Mouse (Mus musculus) liver, postnatal 0 days (tissue): Measurements from ENCODE around the gene Trim28. TPM values are rescaled to one million over a fixed set of nuclear protein-coding genes. Genes with fewer than 3 reads are reported as not detected.
A peak's percentile ranks its signal among the peaks of the same experiment; 100 is the strongest.

ENCODE experiments used
- ATAC-seq: fragments of 200-750 bp; cut with Nextera tagmentation; 2 replicates; pipeline ENCODE4 v1.8.0; 2017; ENCODE audit warnings: mild to moderate bottlenecking, moderate library complexity
- DNase-seq: peaks from one replicate; pipeline ENCODE4 v3.0.0-alpha.2; 2016
- H3K27ac ChIP-seq: fragments of 300-500 bp; sonication (generic); 2 replicates; pipeline ENCODE4 v1.5.1; 2014; ENCODE audit warnings: antibody characterized with exemption, moderate library complexity, mild to moderate bottlenecking, low read depth
- H3K27me3 ChIP-seq: fragments of 300-500 bp; sonication (generic); 2 replicates; pipeline ENCODE4 v1.6.1; 2014; ENCODE audit warnings: low read length, control low read depth, mixed read lengths; ENCODE audit not compliant: insufficient read depth
- H3K36me3 ChIP-seq: fragments of 300-500 bp; sonication (generic); replicated peaks from 2 replicates; pipeline ENCODE4 v1.6.1; 2014; ENCODE audit warnings: mild to moderate bottlenecking, control low read depth, low read length, moderate library complexity, mixed read lengths; ENCODE audit not compliant: insufficient read depth
- H3K4me1 ChIP-seq: fragments of 300-500 bp; sonication (generic); 2 replicates; pipeline ENCODE4 v1.6.1; 2014; ENCODE audit warnings: antibody characterized with exemption, mild to moderate bottlenecking, control low read depth; ENCODE audit not compliant: insufficient read depth
- H3K4me2 ChIP-seq: fragments of 300-500 bp; sonication (generic); 2 replicates; pipeline ENCODE4 v1.6.1; 2014; ENCODE audit warnings: low read depth, mild to moderate bottlenecking, low read length, moderate library complexity, mixed read lengths
- H3K4me3 ChIP-seq: fragments of 300-500 bp; sonication (generic); 2 replicates; pipeline ENCODE4 v1.5.1; 2014; ENCODE audit warnings: low read depth, low read length
- H3K9ac ChIP-seq: fragments of 300-500 bp; sonication (generic); replicated peaks from 2 replicates; pipeline ENCODE4 v1.6.1; 2014; ENCODE audit warnings: mild to moderate bottlenecking, moderate library complexity
- H3K9me3 ChIP-seq: fragments of 300-500 bp; sonication (generic); 2 replicates; pipeline ENCODE4 v1.6.1; 2016; ENCODE audit warnings: mild to moderate bottlenecking, control low read depth, low read length, mixed read lengths
- CTCF ChIP-seq: sonication (generic); IDR thresholded peaks from 2 replicates; pipeline ENCODE4 v1.5.1; 2016; ENCODE audit warnings: antibody characterized with exemption, low read depth
- EP300 ChIP-seq: IDR thresholded peaks from 2 replicates; pipeline ENCODE4 v1.6.1; 2016; ENCODE audit warnings: antibody characterized with exemption, low read depth, mild to moderate bottlenecking
- WGBS: fragments of 180-500 bp; shearing (Covaris S2); extraction: QIAGEN DNeasy Blood & Tissue Kit; methylation state at CpG from one replicate; pipeline ENCODE4 v1.1.7; 2014; ENCODE audit not compliant: insufficient replicate concordance; 5-methylcytosine and 5-hydroxymethylcytosine counted together
- polyA plus RNA-seq: library from polyadenylated mRNA; unstranded; fragments of >200 nt; fragmentation: Nextera tagmentation; extraction: Ambion mirVana; gene quantifications from 2 replicates; pipeline ENCODE4 v1.2.1, GENCODE M21; 2015

Trim28 gene
- polyA plus RNA-seq, 1 experiment from 2014 or later, result 56.0 TPM

GRCm38 (mm10) chr7:13023928-13024731 lies 25.2 kb downstream of the Trim28 start:
- Histone ChIP-seq H3K4me2 (peak overlapping the region; percentile 96), H3K9ac (peak overlapping the region; percentile 86), H3K4me3 (peak overlapping the region; percentile 70), H3K27ac (peak overlapping the region; percentile 99), H3K4me1 (peaks cover 27% of the 10 kb centered on the region), H3K9me3 (no peaks in the 10 kb centered on the region), H3K36me3 (peaks cover 30% of the 10 kb centered on the region), H3K27me3 (no peaks in the 10 kb centered on the region)
- DNase-seq (peak; percentile 95), ATAC-seq (peak; percentile 86)
- 2% methylated on average over 58 of the region's 95 CpGs for WGBS
- 0 out of 2 replicates have a peak, but pooled peaks have one; percentile 1 for TF ChIP-seq CTCF
- no peak for TF ChIP-seq EP300

DNA sequence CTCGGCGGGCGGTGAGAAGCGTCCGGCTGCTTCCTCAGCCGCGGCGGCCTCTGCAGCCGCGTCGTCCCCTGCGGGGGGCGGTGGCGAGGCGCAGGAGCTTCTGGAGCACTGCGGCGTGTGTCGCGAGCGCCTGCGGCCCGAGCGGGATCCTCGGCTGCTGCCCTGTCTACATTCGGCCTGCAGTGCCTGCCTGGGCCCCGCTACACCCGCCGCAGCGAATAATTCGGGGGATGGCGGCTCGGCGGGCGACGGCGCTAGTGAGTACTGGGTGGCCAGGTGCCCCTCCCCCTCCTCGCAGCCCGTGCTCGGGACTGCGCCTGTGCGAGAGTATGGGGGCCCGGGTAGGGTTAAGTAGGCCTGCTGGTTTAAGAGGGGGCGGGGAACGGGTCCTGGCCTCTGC lies 25.9 kb downstream of the Trim28 start:
- Histone ChIP-seq H3K9ac (peak overlapping the region; percentile 86), H3K27me3 (no peaks in the 10 kb centered on the region), H3K4me2 (peak overlapping the region; percentile 96), H3K4me1 (peaks cover 27% of the 10 kb centered on the region), H3K27ac (peak overlapping the region; percentile 99), H3K9me3 (no peaks in the 10 kb centered on the region), H3K36me3 (peaks cover 37% of the 10 kb centered on the region), H3K4me3 (peak overlapping the region; percentile 70)
- TF ChIP-seq CTCF (peak; percentile 48), EP300 (no peak)
- DNase-seq, result peak; percentile 83
- under 1% methylated on average over 44 of the region's 44 CpGs for WGBS
- ATAC-seq, result peak; percentile 52

GRCm38 (mm10) chr7:13025511-13026112 lies 26.7 kb downstream of the Trim28 start:
- Histone ChIP-seq H3K9me3 (no peaks in the 10 kb centered on the region), H3K4me3 (peak overlapping the region; percentile 70), H3K36me3 (peaks cover 45% of the 10 kb centered on the region), H3K4me1 (peaks cover 27% of the 10 kb centered on the region), H3K27ac (no peak overlapping the region), H3K27me3 (no peaks in the 10 kb centered on the region), H3K4me2 (peak overlapping the region; percentile 96), H3K9ac (peak overlapping the region; percentile 86)
- WGBS, result 22% methylated on average over 4 of the region's 4 CpGs
- DNase-seq (no peak), ATAC-seq (no peak)
- TF ChIP-seq CTCF (no peak), EP300 (no peak)

DNA sequence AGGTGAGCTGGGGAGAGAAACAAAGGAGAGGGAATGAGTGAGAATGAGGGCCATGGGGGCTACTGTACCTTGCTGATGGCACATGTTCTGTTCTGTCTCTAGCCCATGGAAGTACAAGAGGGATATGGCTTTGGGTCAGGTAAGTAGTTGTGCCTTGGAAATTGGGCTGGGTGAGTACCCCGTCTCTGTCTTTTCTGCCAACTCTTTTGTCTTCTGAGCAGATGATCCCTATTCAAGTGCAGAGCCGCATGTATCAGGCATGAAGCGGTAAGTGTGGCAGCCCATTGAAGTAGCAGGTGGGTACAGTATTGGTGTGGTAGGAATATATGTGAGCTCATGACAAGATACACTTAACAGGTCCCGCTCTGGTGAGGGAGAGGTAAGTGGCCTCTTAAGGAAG lies 30.1 kb downstream of the Trim28 start:
- H3K9ac ChIP-seq, result no peak overlapping the region
- DNase-seq, result no peak
- no peak for TF ChIP-seq EP300
- no peak overlapping the region for H3K4me3 ChIP-seq
- H3K4me1 ChIP-seq, result peaks cover 27% of the 10 kb centered on the region
- H3K27ac ChIP-seq, result no peak overlapping the region
- 92% methylated on average over 4 of the region's 4 CpGs for WGBS
- peaks cover 71% of the 10 kb centered on the region for H3K36me3 ChIP-seq
- no peaks in the 10 kb centered on the region for H3K27me3 ChIP-seq
- H3K9me3 ChIP-seq, result no peaks in the 10 kb centered on the region
- no peak for ATAC-seq
- H3K4me2 ChIP-seq, result no peak overlapping the region

DNA sequence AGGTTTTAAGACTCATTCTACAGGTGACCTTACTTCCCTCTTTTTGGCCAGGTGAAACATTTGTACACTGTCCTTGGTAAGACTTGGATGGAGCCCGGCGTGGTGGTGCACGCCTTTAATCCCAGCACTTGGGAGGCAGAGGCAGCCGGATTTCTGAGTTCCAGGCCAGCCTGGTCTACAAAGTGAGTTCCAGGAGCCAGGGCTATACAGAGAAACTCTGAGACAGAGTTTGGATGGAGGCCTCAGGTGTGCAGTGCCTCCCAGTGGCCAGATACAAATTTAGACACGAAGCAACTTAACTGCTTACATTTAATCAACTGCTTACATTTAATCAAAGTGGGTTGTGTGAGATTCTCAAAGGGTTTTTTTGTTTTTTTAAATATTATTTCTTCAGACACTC lies 32.2 kb downstream of the Trim28 start:
- peaks cover 29% of the 10 kb centered on the region for H3K4me1 ChIP-seq
- no peak overlapping the region for H3K4me3 ChIP-seq
- WGBS, result 74% methylated on average over 5 of the region's 5 CpGs
- no peaks in the 10 kb centered on the region for H3K27me3 ChIP-seq
- no peak for ATAC-seq
- DNase-seq, result no peak
- peaks cover 82% of the 10 kb centered on the region for H3K36me3 ChIP-seq
- no peaks in the 10 kb centered on the region for H3K9me3 ChIP-seq
- H3K4me2 ChIP-seq, result no peak overlapping the region
- H3K9ac ChIP-seq, result no peak overlapping the region
- no peak for TF ChIP-seq EP300
- peak; percentile 57 for TF ChIP-seq CTCF
- H3K27ac ChIP-seq, result no peak overlapping the region

DNA sequence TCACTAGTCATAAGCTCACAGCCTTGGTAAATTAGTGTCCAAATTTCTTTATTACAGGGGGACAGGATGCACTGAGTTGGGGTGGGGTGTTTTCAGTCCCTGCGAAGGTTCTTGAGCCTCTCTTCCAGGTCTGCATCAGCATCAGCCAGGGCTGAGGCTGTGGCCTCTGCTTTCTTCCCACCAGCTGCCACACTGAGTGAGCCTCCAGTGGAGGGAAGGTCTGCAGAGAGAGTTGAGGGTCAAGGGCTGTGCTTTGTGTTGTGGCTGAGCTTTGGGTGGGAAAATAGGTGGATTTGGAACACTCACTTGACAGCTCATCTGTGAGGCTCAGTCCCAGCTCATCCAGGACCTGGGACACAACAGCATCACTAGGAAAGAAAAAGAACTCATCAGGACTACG lies 33.1 kb downstream of the Trim28 start:
- 82% methylated on average over 2 of the region's 2 CpGs for WGBS
- no peak for TF ChIP-seq EP300
- no peak for TF ChIP-seq CTCF
- Histone ChIP-seq H3K27me3 (no peaks in the 10 kb centered on the region), H3K4me2 (no peak overlapping the region), H3K36me3 (peaks cover 78% of the 10 kb centered on the region), H3K4me3 (no peak overlapping the region), H3K9ac (no peak overlapping the region), H3K4me1 (peaks cover 33% of the 10 kb centered on the region), H3K9me3 (no peaks in the 10 kb centered on the region), H3K27ac (no peak overlapping the region; the same call in 1 of the 2 replicates)
- DNase-seq, result no peak
- ATAC-seq, result no peak
